Mouse (Mus musculus): ENCODE measurements around the gene Dnaaf5.
A peak's percentile ranks its signal among the peaks of the same experiment; 100 is the strongest.

GRCm38 (mm10) chr5:139129078-139129477 is 20.9 kb upstream of the Dnaaf5 start:
- TF ChIP-seq POLR2A (IDR thresholded peaks at IDR 0.05; ENCODE audit: extremely low read depth, insufficient read depth, low read length) (peak; percentile 44; the same call in 1 of the 2 replicates), CTCF (IDR thresholded peaks at IDR 0.05; ENCODE audit: extremely low read depth, insufficient read depth, low read length) (no peak)

All from cortical plate, adult 2 months (tissue).